Mouse (Mus musculus): ENCODE data around the gene Gm20388. TPM values are rescaled to one million over a fixed set of nuclear protein-coding genes. Genes with fewer than 3 reads are reported as not detected.

Gm20388 gene
- polyA plus RNA-seq, 1 experiment from 2014 or later: 4.4 TPM

GRCm38 (mm10) chr8:121122368-121122767 lies 1211.7 kb downstream of the Gm20388 start:
- peaks cover 100% of the 10 kb centered on the region for H3K27me3 ChIP-seq
- ATAC-seq: no peak
- H3K4me3 ChIP-seq (replicated peaks): no peak overlapping the region
- H3K9ac ChIP-seq (replicated peaks): no peak overlapping the region
- no peaks in the 10 kb centered on the region for H3K36me3 ChIP-seq
- no peak overlapping the region for H3K27ac ChIP-seq
- H3K4me2 ChIP-seq (replicated peaks): no peak overlapping the region
- peaks cover 11% of the 10 kb centered on the region for H3K4me1 ChIP-seq (replicated peaks)
- WGBS: under 1% methylated on average over 7 of the region's 7 CpGs
- H3K9me3 ChIP-seq: no peaks in the 10 kb centered on the region

DNA sequence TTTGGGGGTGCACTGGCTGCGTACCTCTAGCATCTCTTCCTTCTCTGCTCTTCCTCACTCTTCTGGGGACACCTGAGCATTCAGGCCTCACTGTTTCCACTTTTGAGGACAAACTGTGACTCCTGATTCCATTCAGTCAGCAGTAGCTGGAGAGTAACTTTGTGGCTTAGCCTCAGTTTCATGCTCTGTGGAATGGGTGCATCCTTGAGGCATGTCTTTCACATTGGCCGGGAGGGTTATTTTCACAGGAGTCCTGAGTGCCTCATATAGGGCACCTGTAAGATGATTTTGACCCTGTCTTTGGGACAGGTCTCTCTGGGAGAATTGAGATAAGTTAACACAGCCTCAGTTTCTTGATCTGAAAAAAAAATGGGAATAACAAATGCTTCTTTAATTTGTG lies 1212.5 kb downstream of the Gm20388 start:
- no peak overlapping the region for H3K9ac ChIP-seq (replicated peaks)
- H3K27me3 ChIP-seq: peaks cover 100% of the 10 kb centered on the region
- no peak overlapping the region for H3K4me2 ChIP-seq (replicated peaks)
- H3K9me3 ChIP-seq: no peaks in the 10 kb centered on the region
- H3K4me3 ChIP-seq (replicated peaks): no peak overlapping the region
- ATAC-seq: no peak
- no peaks in the 10 kb centered on the region for H3K36me3 ChIP-seq
- H3K27ac ChIP-seq: no peak overlapping the region
- 27% methylated on average over 2 of the region's 2 CpGs for WGBS
- peaks cover 12% of the 10 kb centered on the region for H3K4me1 ChIP-seq (replicated peaks)

- Histone ChIP-seq H3K4me2 (replicated peaks) (no peak overlapping the region), H3K27ac (no peak overlapping the region), H3K4me1 (replicated peaks) (peaks cover 24% of the 10 kb centered on the region), H3K9ac (replicated peaks) (no peak overlapping the region), H3K9me3 (no peaks in the 10 kb centered on the region), H3K36me3 (no peaks in the 10 kb centered on the region), H3K27me3 (peaks cover 100% of the 10 kb centered on the region), H3K4me3 (replicated peaks) (no peak overlapping the region)
- 0 out of 2 replicates have a peak, but pooled peaks have one; percentile 22 for ATAC-seq
- WGBS: 2% methylated on average over 17 of the region's 17 CpGs
These were observed 1214.1 kb downstream of the Gm20388 start for GRCm38 (mm10) chr8:121124547-121125239.

DNA sequence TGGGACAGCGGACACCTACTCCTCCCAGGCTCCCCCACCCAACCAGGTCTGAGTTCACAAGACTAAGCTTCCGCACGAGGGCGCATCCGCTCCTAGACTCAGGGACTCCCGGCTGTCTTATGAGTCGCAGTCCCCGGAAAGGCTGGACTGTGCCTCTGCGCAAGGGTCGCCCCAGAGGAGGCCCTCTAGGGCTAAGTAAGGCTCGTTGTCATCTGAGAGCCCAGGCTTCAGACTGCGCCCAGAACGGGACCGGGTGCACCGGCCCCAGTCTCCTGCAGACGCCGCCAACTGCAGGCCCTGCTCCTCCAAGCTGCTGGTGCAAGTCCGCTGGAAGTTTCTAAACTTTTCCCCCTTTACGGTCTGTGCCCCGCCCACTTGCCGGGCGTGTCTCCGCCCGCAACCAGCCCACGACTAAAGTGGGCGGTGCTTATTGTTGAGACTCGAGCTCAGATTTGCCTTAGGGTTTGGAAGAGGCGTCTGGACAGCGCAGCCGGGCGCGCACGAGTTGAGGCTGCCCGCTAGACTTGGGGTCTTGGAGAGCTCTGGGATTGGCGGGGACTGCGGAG lies 1214.8 kb downstream of the Gm20388 start:
- Histone ChIP-seq H3K9ac (replicated peaks) (no peak overlapping the region), H3K9me3 (no peaks in the 10 kb centered on the region), H3K4me1 (replicated peaks) (peaks cover 24% of the 10 kb centered on the region), H3K27me3 (peaks cover 100% of the 10 kb centered on the region), H3K4me2 (replicated peaks) (peak overlapping the region; percentile 37), H3K4me3 (replicated peaks) (peak overlapping the region; percentile 25), H3K36me3 (no peaks in the 10 kb centered on the region), H3K27ac (no peak overlapping the region)
- under 1% methylated on average over 35 of the region's 36 CpGs for WGBS
- peak; percentile 69 for ATAC-seq

DNA sequence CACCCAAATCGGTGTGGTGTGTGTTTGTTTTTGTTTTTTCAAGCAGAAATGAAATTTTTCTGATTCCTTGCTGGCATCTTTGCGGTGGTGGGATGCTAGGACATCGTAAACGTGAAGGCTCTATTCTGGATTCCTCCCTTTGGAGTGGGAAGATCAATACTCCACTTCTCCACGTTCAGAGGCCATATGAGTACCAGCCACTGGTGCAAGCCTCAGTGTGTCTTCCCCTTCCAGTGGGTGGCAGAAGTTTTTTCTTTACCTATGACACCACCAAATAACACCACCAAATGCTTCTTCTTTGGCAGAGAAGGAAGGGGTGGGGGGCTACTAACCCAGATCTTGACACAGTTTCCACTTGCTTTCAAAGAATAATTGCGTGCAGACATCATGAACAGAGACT lies 1215.5 kb downstream of the Gm20388 start:
- no peak overlapping the region for H3K27ac ChIP-seq
- ATAC-seq: no peak
- H3K36me3 ChIP-seq: no peaks in the 10 kb centered on the region
- no peak overlapping the region for H3K4me3 ChIP-seq (replicated peaks)
- H3K9ac ChIP-seq (replicated peaks): no peak overlapping the region
- peaks cover 100% of the 10 kb centered on the region for H3K27me3 ChIP-seq
- no peak overlapping the region for H3K4me2 ChIP-seq (replicated peaks)
- H3K9me3 ChIP-seq: no peaks in the 10 kb centered on the region
- 6% methylated on average over 6 of the region's 6 CpGs for WGBS
- H3K4me1 ChIP-seq (replicated peaks): peaks cover 24% of the 10 kb centered on the region

GRCm38 (mm10) chr8:121126694-121127093 lies 1216.1 kb downstream of the Gm20388 start:
- H3K27me3 ChIP-seq: peaks cover 99% of the 10 kb centered on the region

DNA sequence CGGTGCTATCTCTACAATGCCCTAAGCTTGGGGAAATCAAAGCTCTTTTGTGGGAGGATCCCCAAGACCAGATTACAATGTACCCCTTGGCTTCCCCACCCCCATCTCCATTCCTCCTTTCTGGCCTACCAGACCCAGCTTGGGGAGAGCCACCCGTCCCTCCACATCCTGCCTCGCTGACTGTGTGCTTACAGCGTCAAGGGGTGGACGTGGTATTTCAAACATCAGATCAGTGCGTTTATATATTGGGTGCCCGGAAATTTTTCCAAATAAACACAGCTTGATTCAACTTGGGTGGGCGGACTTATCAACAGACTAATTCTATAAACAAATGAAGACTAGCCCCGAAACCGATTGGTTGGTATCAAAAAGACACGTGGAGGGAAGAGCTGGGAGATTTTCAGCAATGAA lies 1216.7 kb downstream of the Gm20388 start:
- peaks cover 24% of the 10 kb centered on the region for H3K4me1 ChIP-seq (replicated peaks)
- no peak overlapping the region for H3K9ac ChIP-seq (replicated peaks)
- H3K9me3 ChIP-seq: no peaks in the 10 kb centered on the region
- H3K27me3 ChIP-seq: peaks cover 99% of the 10 kb centered on the region
- WGBS: 2% methylated on average over 11 of the region's 11 CpGs
- H3K36me3 ChIP-seq: no peaks in the 10 kb centered on the region
- no peak overlapping the region for H3K27ac ChIP-seq
- no peak overlapping the region for H3K4me2 ChIP-seq (replicated peaks)
- ATAC-seq: no peak
- no peak overlapping the region for H3K4me3 ChIP-seq (replicated peaks)

More at GRCm38 (mm10) chr8:121126694-121127093, 1216.1 kb downstream of the Gm20388 start:
- Histone ChIP-seq H3K4me2 (replicated peaks) (no peak overlapping the region), H3K4me3 (replicated peaks) (no peak overlapping the region), H3K9me3 (no peaks in the 10 kb centered on the region), H3K9ac (replicated peaks) (no peak overlapping the region), H3K4me1 (replicated peaks) (peaks cover 24% of the 10 kb centered on the region), H3K36me3 (no peaks in the 10 kb centered on the region), H3K27ac (no peak overlapping the region)
- WGBS: 4% methylated on average over 6 of the region's 6 CpGs
- no peak for ATAC-seq

DNA sequence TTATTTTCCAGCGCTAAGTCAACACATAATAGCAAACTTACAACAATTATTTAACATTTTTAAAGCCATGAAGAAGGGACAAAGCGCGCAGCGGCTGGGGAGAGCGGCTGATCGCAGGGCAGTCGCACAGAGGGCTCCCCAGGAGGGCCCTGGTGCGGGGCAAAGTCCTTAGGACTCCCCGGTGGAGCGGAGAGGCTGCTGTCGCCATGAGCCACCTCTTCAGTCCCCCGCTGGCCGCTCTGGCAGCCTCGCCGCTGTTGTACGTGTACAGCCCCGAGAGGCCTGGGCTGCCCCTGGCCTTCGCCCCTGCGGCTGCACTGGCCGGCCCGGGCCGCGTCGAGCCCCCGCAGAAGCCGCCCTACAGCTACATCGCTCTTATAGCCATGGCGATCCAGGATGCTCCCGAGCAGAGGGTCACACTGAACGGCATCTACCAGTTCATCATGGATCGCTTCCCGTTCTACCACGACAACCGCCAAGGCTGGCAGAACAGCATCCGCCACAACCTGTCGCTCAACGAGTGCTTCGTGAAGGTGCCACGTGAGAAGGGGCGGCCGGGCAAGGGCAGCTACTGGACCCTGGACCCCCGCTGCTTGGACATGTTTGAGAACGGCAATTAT lies 1217.2 kb downstream of the Gm20388 start, which contains the start of gene Foxl1:
Gene Foxl1 (plus strand): TSS at position 185 of the 620 bp plus-strand sequence.
- no peak within 1 kb of the TSS for H3K27ac ChIP-seq
- peaks cover 24% of the 10 kb centered on the region for H3K4me1 ChIP-seq (replicated peaks)
- H3K9me3 ChIP-seq: no peaks in the 10 kb centered on the region
- H3K4me3 ChIP-seq (replicated peaks): peak within 1 kb of the TSS; percentile 15
- WGBS: 1% methylated on average over 43 of the region's 43 CpGs
- H3K36me3 ChIP-seq: no peaks in the 10 kb centered on the region
- peak within 1 kb of the TSS; percentile 33 for H3K4me2 ChIP-seq (replicated peaks)
- no peak for ATAC-seq
- peaks cover 99% of the 10 kb centered on the region for H3K27me3 ChIP-seq
- H3K9ac ChIP-seq (replicated peaks): no peak within 1 kb of the TSS

- 1% methylated on average over 55 of the region's 55 CpGs for WGBS
- Histone ChIP-seq H3K27ac (no peak overlapping the region), H3K4me2 (replicated peaks) (peak overlapping the region; percentile 33), H3K9me3 (no peaks in the 10 kb centered on the region), H3K9ac (replicated peaks) (no peak overlapping the region), H3K27me3 (peaks cover 96% of the 10 kb centered on the region), H3K36me3 (no peaks in the 10 kb centered on the region), H3K4me1 (replicated peaks) (peaks cover 24% of the 10 kb centered on the region), H3K4me3 (replicated peaks) (peak overlapping the region; percentile 15)
- 0 out of 2 replicates have a peak, but pooled peaks have one; percentile 18 for ATAC-seq
These were observed 1218.1 kb downstream of the Gm20388 start for GRCm38 (mm10) chr8:121128531-121129264.

GRCm38 (mm10) chr8:121129265-121129940 lies 1218.8 kb downstream of the Gm20388 start:
- 13% methylated on average over 16 of the region's 16 CpGs for WGBS
- no peak overlapping the region for H3K9ac ChIP-seq (replicated peaks)

DNA sequence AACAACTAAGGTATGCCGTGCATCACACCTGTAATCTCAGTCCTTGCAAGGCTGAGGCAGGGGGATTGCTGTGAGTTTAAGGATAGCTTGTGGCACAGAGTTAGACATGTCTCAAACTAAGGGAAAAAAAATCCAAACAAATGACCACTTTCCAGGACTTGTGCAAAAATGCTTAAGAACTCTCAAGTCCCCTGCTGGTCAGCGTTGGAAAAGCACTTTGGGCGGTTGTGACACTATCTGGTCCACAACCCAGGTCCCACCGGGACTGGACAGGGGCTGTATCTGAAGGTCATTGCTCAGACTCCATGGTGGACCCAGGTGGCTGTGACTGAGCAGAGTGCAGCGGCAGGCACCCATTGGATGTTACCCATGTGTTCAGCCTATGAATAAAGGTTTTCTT lies 1219.9 kb downstream of the Gm20388 start:
- no peak overlapping the region for H3K9ac ChIP-seq (replicated peaks)
- peaks cover 21% of the 10 kb centered on the region for H3K4me1 ChIP-seq (replicated peaks)
- H3K27me3 ChIP-seq: peaks cover 87% of the 10 kb centered on the region
- H3K36me3 ChIP-seq: no peaks in the 10 kb centered on the region
- no peak overlapping the region for H3K4me3 ChIP-seq (replicated peaks)
- no peak overlapping the region for H3K27ac ChIP-seq
- H3K4me2 ChIP-seq (replicated peaks): no peak overlapping the region
- 35% methylated on average over 5 of the region's 5 CpGs for WGBS
- no peaks in the 10 kb centered on the region for H3K9me3 ChIP-seq
- no peak for ATAC-seq

More at GRCm38 (mm10) chr8:121129265-121129940, 1218.8 kb downstream of the Gm20388 start:
- no peaks in the 10 kb centered on the region for H3K36me3 ChIP-seq
- H3K4me2 ChIP-seq (replicated peaks): peak overlapping the region; percentile 33; the same call in 1 of the 2 replicates
- H3K27ac ChIP-seq: no peak overlapping the region
- no peak for ATAC-seq
- no peaks in the 10 kb centered on the region for H3K9me3 ChIP-seq
- H3K4me1 ChIP-seq (replicated peaks): peaks cover 24% of the 10 kb centered on the region
- H3K27me3 ChIP-seq: peaks cover 95% of the 10 kb centered on the region
- H3K4me3 ChIP-seq (replicated peaks): no peak overlapping the region

Measured in midbrain, embryonic 13.5 days (tissue).